Mouse (Mus musculus): ENCODE data around the gene Mrgprd.

DNA sequence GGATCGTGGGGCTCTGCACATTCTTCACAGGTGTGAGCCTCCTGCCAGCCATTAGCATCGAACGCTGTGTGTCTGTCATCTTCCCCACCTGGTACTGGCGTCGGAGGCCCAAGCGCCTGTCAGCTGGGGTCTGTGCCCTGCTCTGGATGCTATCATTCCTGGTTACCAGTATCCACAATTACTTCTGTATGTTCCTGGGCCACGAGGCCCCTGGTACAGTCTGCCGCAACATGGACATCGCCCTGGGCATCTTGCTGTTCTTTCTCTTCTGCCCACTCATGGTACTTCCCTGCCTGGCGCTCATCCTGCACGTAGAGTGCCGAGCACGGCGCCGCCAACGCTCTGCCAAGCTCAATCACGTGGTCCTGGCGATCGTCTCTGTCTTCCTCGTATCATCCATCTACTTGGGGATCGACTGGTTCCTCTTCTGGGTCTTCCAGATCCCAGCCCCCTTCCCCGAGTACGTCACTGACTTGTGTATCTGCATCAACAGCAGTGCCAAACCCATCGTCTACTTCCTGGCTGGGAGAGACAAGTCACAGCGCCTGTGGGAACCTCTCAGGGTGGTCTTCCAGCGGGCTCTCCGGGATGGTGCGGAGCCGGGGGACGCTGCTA is 6.5 kb upstream of the Mrgprd start:
- TF ChIP-seq E2F4 (IDR thresholded peaks at IDR 0.05; ENCODE audit: insufficient read depth) = no peak
- TF ChIP-seq POLR2A (IDR thresholded peaks at IDR 0.05; ENCODE audit: insufficient read length, low read depth) = no peak
- no peak for TF ChIP-seq USF1 (IDR thresholded peaks at IDR 0.05; ENCODE audit: low read depth)
- no peak for TF ChIP-seq POLR2AphosphoS2 (IDR thresholded peaks at IDR 0.05; ENCODE audit: insufficient read length, low read depth)
- no peak for TF ChIP-seq MAX (IDR thresholded peaks at IDR 0.05; ENCODE audit: low read depth)
- no peak for TF ChIP-seq TCF12 (IDR thresholded peaks at IDR 0.05; ENCODE audit: insufficient read depth, poor library complexity, severe bottlenecking)
- no peak for TF ChIP-seq MYOG (IDR thresholded peaks at IDR 0.05; ENCODE audit: control insufficient read depth in 1 of 3, insufficient read depth in 1 of 3, insufficient read length in 2 of 3, low read depth in 2 of 3)
- TF ChIP-seq MYOD1 (IDR thresholded peaks at IDR 0.05; ENCODE audit: control insufficient read depth in 1 of 3, insufficient read length in 2 of 3, low read depth in 2 of 3) = no peak
- no peak for TF ChIP-seq CEBPB (IDR thresholded peaks at IDR 0.05; ENCODE audit: insufficient read depth, poor library complexity, severe bottlenecking)
- TF ChIP-seq SRF (IDR thresholded peaks at IDR 0.05; ENCODE audit: control insufficient read depth, insufficient read length, low read depth) = no peak

Data from myocyte (in vitro differentiated cells).